Mouse (Mus musculus) effector memory CD4-positive, alpha-beta T cell, adult 7 months (primary cell): ENCODE results near the gene Serpinb9g. TPM values are rescaled to one million over a fixed set of nuclear protein-coding genes. Genes with fewer than 3 reads are reported as not detected.

Source experiments
- polyA plus RNA-seq: library from polyadenylated mRNA; unstranded; fragments of 100-300 nt; shearing (Covaris generic); gene quantifications from one replicate; pipeline ENCODE4 v1.2.1, GENCODE M21; 2017

Gene Serpinb9g
- polyA plus RNA-seq: not detected

GRCm38 (mm10) chr13:33484490-33484889, at the start of gene Serpinb9g:
Gene Serpinb9g (plus strand): TSS chr13:33484790.

Other genes starting within 250 kb of the Serpinb9g start
- gene Serpinb9e, start 235.2 kb upstream of the Serpinb9g start, polyA plus RNA-seq: not detected
- not detected for gene Serpinb9f, start 160.7 kb upstream of the Serpinb9g start, polyA plus RNA-seq
- 0.74 TPM for gene Gm11397, start 89.0 kb upstream of the Serpinb9g start, polyA plus RNA-seq
- 0.40 TPM for gene Serpinb6d, start 176.6 kb downstream of the Serpinb9g start, polyA plus RNA-seq